Mouse (Mus musculus): ENCODE measurements around the gene Zfp46. TPM values are rescaled to one million over a fixed set of nuclear protein-coding genes. Genes with fewer than 3 reads are reported as not detected.

The Zfp46 gene
- polyA plus RNA-seq, 1 experiment from 2014 or later: 43.3 TPM

DNA sequence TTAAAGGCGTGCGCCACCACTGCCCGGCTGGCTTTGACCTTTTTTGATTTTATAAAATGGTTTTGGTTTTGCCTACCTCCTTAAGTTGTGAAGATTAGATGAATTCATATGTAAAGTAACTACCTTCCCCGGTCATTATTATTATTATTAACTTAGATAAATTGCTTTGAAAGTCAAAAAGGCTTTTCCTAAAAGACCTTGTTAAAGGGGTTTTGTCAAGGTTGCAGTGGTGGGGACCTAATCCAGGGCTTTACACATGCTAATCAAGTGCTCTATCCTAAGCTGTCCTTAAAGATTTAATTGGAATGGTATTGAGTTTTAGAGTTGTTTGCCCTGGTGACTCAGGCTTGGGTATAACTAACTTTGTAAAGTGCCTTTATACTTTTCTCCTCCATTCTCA, 33.2 kb downstream of the Zfp46 start:
- H3K9me3 ChIP-seq (replicated peaks; ENCODE audit: control insufficient read depth, low read length, poor library complexity, severe bottlenecking): no peaks in the 10 kb centered on the region
- no peaks in the 10 kb centered on the region for H3K27me3 ChIP-seq (ENCODE audit: control insufficient read depth, insufficient read depth, low read depth, low read length)
- H3K9ac ChIP-seq (ENCODE audit: low read depth, low read length): no peak overlapping the region
- peaks cover 20% of the 10 kb centered on the region for H3K4me1 ChIP-seq (ENCODE audit: control insufficient read depth, insufficient read depth, low read length)
- H3K36me3 ChIP-seq (ENCODE audit: control insufficient read depth, insufficient read depth, low read length): peaks cover 12% of the 10 kb centered on the region
- no peak for ATAC-seq
- H3K4me3 ChIP-seq (ENCODE audit: low read depth, low read length): no peak overlapping the region
- H3K4me2 ChIP-seq (ENCODE audit: low read length): no peak overlapping the region
- no peak overlapping the region for H3K27ac ChIP-seq (ENCODE audit: low read length)
- 56% methylated on average over 4 of the region's 4 CpGs for WGBS

GRCm38 (mm10) chr4:136320016-136320415, 35.5 kb downstream of the Zfp46 start:
- Histone ChIP-seq H3K4me3 (ENCODE audit: low read depth, low read length) (no peak overlapping the region), H3K27ac (ENCODE audit: low read length) (no peak overlapping the region), H3K4me2 (ENCODE audit: low read length) (no peak overlapping the region), H3K27me3 (ENCODE audit: control insufficient read depth, insufficient read depth, low read depth, low read length) (no peaks in the 10 kb centered on the region), H3K9ac (ENCODE audit: low read depth, low read length) (no peak overlapping the region), H3K9me3 (replicated peaks; ENCODE audit: control insufficient read depth, low read length, poor library complexity, severe bottlenecking) (no peaks in the 10 kb centered on the region), H3K4me1 (ENCODE audit: control insufficient read depth, insufficient read depth, low read length) (peaks cover 2% of the 10 kb centered on the region), H3K36me3 (ENCODE audit: control insufficient read depth, insufficient read depth, low read length) (peaks cover 14% of the 10 kb centered on the region)
- 87% methylated on average over 4 of the region's 4 CpGs for WGBS
- ATAC-seq: no peak

DNA sequence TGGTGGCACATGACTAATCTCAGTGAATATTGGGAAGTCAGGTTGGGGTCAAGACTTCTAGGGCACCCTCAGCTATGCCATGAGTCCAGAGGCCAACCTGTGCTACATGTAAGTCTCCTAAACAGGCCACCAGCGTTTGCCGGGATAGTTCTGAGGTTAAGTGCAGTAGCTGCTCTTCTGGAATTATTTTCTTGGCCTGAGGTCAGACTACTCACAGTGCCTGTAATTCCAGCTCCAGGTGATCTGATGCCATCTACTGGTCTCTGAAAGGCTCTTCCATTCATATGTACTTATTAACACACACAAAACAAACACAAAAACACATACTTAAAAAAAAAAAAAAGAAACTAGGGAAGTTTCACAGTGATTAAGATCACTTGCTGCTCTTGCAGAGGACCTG, 39.7 kb downstream of the Zfp46 start:
- no peak overlapping the region for H3K4me3 ChIP-seq (ENCODE audit: low read depth, low read length)
- no peak for ATAC-seq
- H3K36me3 ChIP-seq (ENCODE audit: control insufficient read depth, insufficient read depth, low read length): peaks cover 7% of the 10 kb centered on the region; the same call in 1 of the 2 replicates
- no peaks in the 10 kb centered on the region for H3K4me1 ChIP-seq (ENCODE audit: control insufficient read depth, insufficient read depth, low read length)
- no peaks in the 10 kb centered on the region for H3K27me3 ChIP-seq (ENCODE audit: control insufficient read depth, insufficient read depth, low read depth, low read length)
- H3K4me2 ChIP-seq (ENCODE audit: low read length): no peak overlapping the region
- WGBS: 65% methylated on average over 2 of the region's 2 CpGs
- H3K27ac ChIP-seq (ENCODE audit: low read length): no peak overlapping the region
- H3K9me3 ChIP-seq (replicated peaks; ENCODE audit: control insufficient read depth, low read length, poor library complexity, severe bottlenecking): no peaks in the 10 kb centered on the region
- H3K9ac ChIP-seq (ENCODE audit: low read depth, low read length): no peak overlapping the region

- Histone ChIP-seq H3K4me1 (ENCODE audit: control insufficient read depth, insufficient read depth, low read length) (no peaks in the 10 kb centered on the region), H3K9ac (ENCODE audit: low read depth, low read length) (no peak overlapping the region), H3K36me3 (ENCODE audit: control insufficient read depth, insufficient read depth, low read length) (peaks cover 5% of the 10 kb centered on the region; the same call in 1 of the 2 replicates), H3K27ac (ENCODE audit: low read length) (no peak overlapping the region), H3K4me2 (ENCODE audit: low read length) (no peak overlapping the region), H3K9me3 (replicated peaks; ENCODE audit: control insufficient read depth, low read length, poor library complexity, severe bottlenecking) (no peaks in the 10 kb centered on the region), H3K27me3 (ENCODE audit: control insufficient read depth, insufficient read depth, low read depth, low read length) (no peaks in the 10 kb centered on the region), H3K4me3 (ENCODE audit: low read depth, low read length) (no peak overlapping the region)
- WGBS: 85% methylated on average over 5 of the region's 5 CpGs
- no peak for ATAC-seq
These were observed 42.8 kb downstream of the Zfp46 start for GRCm38 (mm10) chr4:136327238-136327637.

GRCm38 (mm10) chr4:136328115-136328514, 43.6 kb downstream of the Zfp46 start:
- no peak for ATAC-seq
- Histone ChIP-seq H3K9me3 (replicated peaks; ENCODE audit: control insufficient read depth, low read length, poor library complexity, severe bottlenecking) (no peaks in the 10 kb centered on the region), H3K27me3 (ENCODE audit: control insufficient read depth, insufficient read depth, low read depth, low read length) (no peaks in the 10 kb centered on the region), H3K4me3 (ENCODE audit: low read depth, low read length) (no peak overlapping the region), H3K27ac (ENCODE audit: low read length) (no peak overlapping the region), H3K9ac (ENCODE audit: low read depth, low read length) (no peak overlapping the region), H3K36me3 (ENCODE audit: control insufficient read depth, insufficient read depth, low read length) (peaks cover 4% of the 10 kb centered on the region; the same call in 1 of the 2 replicates), H3K4me1 (ENCODE audit: control insufficient read depth, insufficient read depth, low read length) (no peaks in the 10 kb centered on the region), H3K4me2 (ENCODE audit: low read length) (no peak overlapping the region)

DNA sequence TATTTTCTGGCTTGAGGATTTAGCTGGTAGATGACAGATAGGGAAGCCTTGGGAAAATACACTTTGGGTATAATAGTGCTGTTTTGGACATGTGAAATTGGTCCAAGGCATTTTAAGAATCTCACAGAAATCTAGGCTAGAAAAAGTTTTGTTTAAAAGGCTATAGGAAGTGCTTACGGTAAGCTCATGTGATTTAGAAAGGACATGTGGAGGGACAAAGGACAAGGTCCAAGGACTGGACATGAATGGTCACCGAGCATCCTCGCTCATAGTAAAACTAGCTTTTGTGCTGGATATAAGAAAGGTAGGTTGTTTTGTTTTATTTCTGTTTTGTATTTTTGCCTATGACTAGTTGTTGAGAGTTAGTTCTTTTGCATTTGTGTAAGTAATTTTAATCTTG, 47.2 kb downstream of the Zfp46 start:
- Histone ChIP-seq H3K27ac (ENCODE audit: low read length) (no peak overlapping the region), H3K4me3 (ENCODE audit: low read depth, low read length) (no peak overlapping the region), H3K27me3 (ENCODE audit: control insufficient read depth, insufficient read depth, low read depth, low read length) (no peaks in the 10 kb centered on the region), H3K9ac (ENCODE audit: low read depth, low read length) (no peak overlapping the region), H3K36me3 (ENCODE audit: control insufficient read depth, insufficient read depth, low read length) (peaks cover 7% of the 10 kb centered on the region; the same call in 1 of the 2 replicates), H3K9me3 (replicated peaks; ENCODE audit: control insufficient read depth, low read length, poor library complexity, severe bottlenecking) (no peaks in the 10 kb centered on the region), H3K4me2 (ENCODE audit: low read length) (no peak overlapping the region), H3K4me1 (ENCODE audit: control insufficient read depth, insufficient read depth, low read length) (no peaks in the 10 kb centered on the region)
- no peak for ATAC-seq
- WGBS: 98% methylated on average over 3 of the region's 3 CpGs

DNA sequence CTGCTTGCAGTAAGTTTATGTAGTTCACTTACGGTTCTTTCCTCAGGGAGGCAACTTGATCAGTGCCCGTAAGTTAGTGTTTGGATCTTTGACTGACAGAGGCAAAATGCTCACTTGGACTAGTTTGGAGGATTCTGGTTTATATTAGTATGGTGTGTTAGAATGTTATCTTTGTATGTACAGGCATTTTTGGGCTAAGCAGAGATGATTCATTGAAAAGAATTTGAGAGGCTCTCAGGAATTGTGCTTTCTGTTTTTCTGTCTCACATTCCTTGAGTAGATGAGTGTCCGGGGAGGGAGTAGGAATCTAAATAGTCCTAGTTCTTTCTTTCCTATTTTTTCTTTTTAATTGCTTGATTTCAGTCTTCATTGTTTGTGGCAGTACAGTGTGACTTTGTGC, 48.7 kb downstream of the Zfp46 start:
- no peaks in the 10 kb centered on the region for H3K9me3 ChIP-seq (replicated peaks; ENCODE audit: control insufficient read depth, low read length, poor library complexity, severe bottlenecking)
- no peak overlapping the region for H3K4me3 ChIP-seq (ENCODE audit: low read depth, low read length)
- no peaks in the 10 kb centered on the region for H3K4me1 ChIP-seq (ENCODE audit: control insufficient read depth, insufficient read depth, low read length)
- no peak overlapping the region for H3K4me2 ChIP-seq (ENCODE audit: low read length)
- peaks cover 10% of the 10 kb centered on the region; the same call in 1 of the 2 replicates for H3K36me3 ChIP-seq (ENCODE audit: control insufficient read depth, insufficient read depth, low read length)
- 89% methylated on average over 3 of the region's 3 CpGs for WGBS
- no peak for ATAC-seq
- H3K27ac ChIP-seq (ENCODE audit: low read length): no peak overlapping the region
- H3K9ac ChIP-seq (ENCODE audit: low read depth, low read length): no peak overlapping the region
- H3K27me3 ChIP-seq (ENCODE audit: control insufficient read depth, insufficient read depth, low read depth, low read length): no peaks in the 10 kb centered on the region

- Histone ChIP-seq H3K27me3 (ENCODE audit: control insufficient read depth, insufficient read depth, low read depth, low read length) (no peaks in the 10 kb centered on the region), H3K4me3 (ENCODE audit: low read depth, low read length) (no peak overlapping the region), H3K4me1 (ENCODE audit: control insufficient read depth, insufficient read depth, low read length) (no peaks in the 10 kb centered on the region), H3K36me3 (ENCODE audit: control insufficient read depth, insufficient read depth, low read length) (peaks cover 10% of the 10 kb centered on the region; the same call in 1 of the 2 replicates), H3K27ac (ENCODE audit: low read length) (no peak overlapping the region), H3K4me2 (ENCODE audit: low read length) (no peak overlapping the region), H3K9ac (ENCODE audit: low read depth, low read length) (no peak overlapping the region), H3K9me3 (replicated peaks; ENCODE audit: control insufficient read depth, low read length, poor library complexity, severe bottlenecking) (no peaks in the 10 kb centered on the region)
- no peak for ATAC-seq
- WGBS: 72% methylated on average over 2 of the region's 2 CpGs
These were observed 50.6 kb downstream of the Zfp46 start for GRCm38 (mm10) chr4:136335065-136335464.

- Histone ChIP-seq H3K27me3 (ENCODE audit: control insufficient read depth, insufficient read depth, low read depth, low read length) (no peaks in the 10 kb centered on the region), H3K4me2 (ENCODE audit: low read length) (no peak overlapping the region), H3K36me3 (ENCODE audit: control insufficient read depth, insufficient read depth, low read length) (peaks cover 12% of the 10 kb centered on the region; the same call in 1 of the 2 replicates), H3K9ac (ENCODE audit: low read depth, low read length) (no peak overlapping the region), H3K27ac (ENCODE audit: low read length) (no peak overlapping the region), H3K4me1 (ENCODE audit: control insufficient read depth, insufficient read depth, low read length) (no peaks in the 10 kb centered on the region), H3K9me3 (replicated peaks; ENCODE audit: control insufficient read depth, low read length, poor library complexity, severe bottlenecking) (no peaks in the 10 kb centered on the region), H3K4me3 (ENCODE audit: low read depth, low read length) (no peak overlapping the region)
- WGBS: 66% methylated on average over 4 of the region's 4 CpGs
- ATAC-seq: no peak
These were observed 52.6 kb downstream of the Zfp46 start for GRCm38 (mm10) chr4:136337129-136337528.

All from midbrain, embryonic 16.5 days (tissue).